In genomic region chr13:57619079-57619768, GRCm38 (mm10) we compare ENCODE assay signal across 19 mouse cellular contexts.
DNase-seq lines count a peak whose midpoint lies in the region; ATAC-seq and TF ChIP-seq lines count a peak whose summit lies in the region.
"Had no signal": no experiment of that assay in that cellular context is flagged by ENCODE, and none has a peak within 500 bp of the region (broad histone marks: within the 10 kb centered on the region; RNA-seq: fewer than 3 reads in every experiment).

No protein-coding gene starts in this region.

- H3K4me3 ChIP-seq in forebrain, embryonic 15.5 days = no peak overlapping the region
- no peak overlapping the region for H3K4me3 ChIP-seq in forebrain, embryonic 16.5 days (replicated peaks; ENCODE audit: low read length)
- no peak overlapping the region for H3K4me3 ChIP-seq in cortical plate, adult 2 months (ENCODE audit: insufficient read depth, low read length)
- H3K4me3 ChIP-seq: heart, adult 2 months; limb, embryonic 13.5 days had no signal

- H3K9me3 ChIP-seq in forebrain, embryonic 15.5 days = no peaks in the 10 kb centered on the region
- no peaks in the 10 kb centered on the region; the same call in 1 of the 2 replicates for H3K9me3 ChIP-seq in forebrain, embryonic 16.5 days (ENCODE audit: control insufficient read depth, low read length)

- no peak for ATAC-seq in forebrain, embryonic 15.5 days (replicated peaks)
- ATAC-seq in forebrain, embryonic 16.5 days = no peak
- ATAC-seq: hindbrain, embryonic 16.5 days had no signal

- H3K4me2 ChIP-seq in forebrain, embryonic 15.5 days (replicated peaks) = no peak overlapping the region
- H3K4me2 ChIP-seq in forebrain, embryonic 16.5 days (ENCODE audit: low read length) = no peak overlapping the region
- H3K4me2 ChIP-seq: limb, embryonic 13.5 days had no signal

- DNase-seq in layer of hippocampus, adult 9-11 months = peak; percentile 77
- DNase-seq in right cerebral cortex, adult 18-20 months = peak; percentile 88
- DNase-seq in natural killer cell, adult 2 months (ENCODE audit: low spot score in 2 of 2) = no peak
- no peak for DNase-seq in thymus, postnatal 0 days (ENCODE audit: low spot score)
- DNase-seq in urinary bladder, postnatal 4 days (ENCODE audit: low spot score in 2 of 2) = no peak
- DNase-seq: adrenal gland, postnatal 36 days; cerebellum, postnatal 25 days; heart, adult 2 months; heart, postnatal 14 days; kidney, adult 2 months; kidney, postnatal 36 days; lung, postnatal 14 days; thymus, postnatal 36 days had no signal

- no peak for TF ChIP-seq POLR2A in cortical plate, adult 2 months (IDR thresholded peaks at IDR 0.05; ENCODE audit: extremely low read depth, insufficient read depth, low read length)

- WGBS in forebrain, embryonic 15.5 days = 71% methylated on average over 17 of the region's 17 CpGs
- WGBS in forebrain, embryonic 16.5 days = 65% methylated on average over 17 of the region's 17 CpGs

- H3K4me1 ChIP-seq in forebrain, embryonic 15.5 days = no peaks in the 10 kb centered on the region
- H3K4me1 ChIP-seq in forebrain, embryonic 16.5 days (replicated peaks; ENCODE audit: control insufficient read depth, insufficient read depth, low read length) = no peaks in the 10 kb centered on the region
- H3K4me1 ChIP-seq in cortical plate, adult 2 months (ENCODE audit: control insufficient read depth, insufficient read depth, low read length) = peaks cover 15% of the 10 kb centered on the region
- H3K4me1 ChIP-seq: limb, embryonic 13.5 days had no signal

- H3K27me3 ChIP-seq in forebrain, embryonic 15.5 days = no peaks in the 10 kb centered on the region
- no peaks in the 10 kb centered on the region for H3K27me3 ChIP-seq in forebrain, embryonic 16.5 days (replicated peaks; ENCODE audit: control insufficient read depth, insufficient read depth, low read length)
- H3K27me3 ChIP-seq: CH12.LX; limb, embryonic 13.5 days had no signal

- no peaks in the 10 kb centered on the region for H3K36me3 ChIP-seq in forebrain, embryonic 15.5 days
- no peaks in the 10 kb centered on the region for H3K36me3 ChIP-seq in forebrain, embryonic 16.5 days (ENCODE audit: control insufficient read depth, insufficient read depth)
- H3K36me3 ChIP-seq: limb, embryonic 13.5 days had no signal

- TF ChIP-seq CTCF in cortical plate, adult 2 months (IDR thresholded peaks at IDR 0.05; ENCODE audit: extremely low read depth, insufficient read depth, low read length) = no peak

- no peak overlapping the region for H3K9ac ChIP-seq in forebrain, embryonic 15.5 days (replicated peaks)
- H3K9ac ChIP-seq in forebrain, embryonic 16.5 days (replicated peaks; ENCODE audit: low read depth, low read length) = no peak overlapping the region
- H3K9ac ChIP-seq: limb, embryonic 13.5 days had no signal

- peak overlapping the region; percentile 47; the same call in 1 of the 2 replicates for H3K27ac ChIP-seq in forebrain, embryonic 15.5 days (replicated peaks)
- H3K27ac ChIP-seq in forebrain, embryonic 16.5 days (ENCODE audit: low read length) = no peak overlapping the region
- H3K27ac ChIP-seq in cortical plate, adult 2 months (ENCODE audit: insufficient read depth, low read length) = peak overlapping the region; percentile 5
- H3K27ac ChIP-seq: heart, adult 2 months; limb, embryonic 13.5 days had no signal

Comparison
In these comparisons a context has a peak if more than half of its experiments do, and no peak if none do; other contexts are left out.
1. DNase-seq: peak in layer of hippocampus, adult 9-11 months (single experiment) and right cerebral cortex, adult 18-20 months (single experiment); none in natural killer cell, adult 2 months (0 of 2), thymus, postnatal 0 days (single experiment) and urinary bladder, postnatal 4 days (0 of 2).